Mouse (Mus musculus) forebrain, embryonic 14.5 days (tissue): ENCODE measurements around the gene Bcl7b. TPM values are rescaled to one million over a fixed set of nuclear protein-coding genes. Genes with fewer than 3 reads are reported as not detected.
"Not testable (repeated sequence)": the region's sequence is repeated elsewhere in the genome, so short reads cannot be mapped to it uniquely, and the experiment has no call there.

Experiments used
- ATAC-seq: fragments of 200-750 bp; cut with Nextera tagmentation; 2 replicates; pipeline ENCODE4 v1.8.0; 2017; ENCODE audit warnings: mild to moderate bottlenecking, moderate library complexity
- DNase-seq: peaks from one replicate; pipeline ENCODE4 v3.0.0-alpha.2; 2015; ENCODE audit warnings: low spot score
- H3K27ac ChIP-seq: fragments of 300-500 bp; sonication (generic); 2 replicates; pipeline ENCODE4 v1.5.1; 2014; ENCODE audit warnings: low read depth, mild to moderate bottlenecking, control low read depth, low read length, moderate library complexity
- H3K27me3 ChIP-seq: fragments of 300-500 bp; sonication (generic); replicated peaks from 2 replicates; pipeline ENCODE4 v1.6.1; 2014; ENCODE audit warnings: low read length, control low read depth, mixed read lengths; ENCODE audit not compliant: control insufficient read depth, insufficient read depth
- H3K36me3 ChIP-seq: fragments of 300-500 bp; sonication (generic); 2 replicates; pipeline ENCODE4 v1.6.1; 2014; ENCODE audit warnings: low read length, control low read depth; ENCODE audit not compliant: control insufficient read depth, insufficient read depth
- H3K4me1 ChIP-seq: fragments of 300-500 bp; sonication (generic); 2 replicates; pipeline ENCODE4 v1.6.1; 2014; ENCODE audit warnings: antibody characterized with exemption, low read length, control low read depth; ENCODE audit not compliant: control insufficient read depth, insufficient read depth
- H3K4me2 ChIP-seq: fragments of 300-500 bp; sonication (generic); 2 replicates; pipeline ENCODE4 v1.6.1; 2014; ENCODE audit warnings: mild to moderate bottlenecking, control low read depth, low read length
- H3K4me3 ChIP-seq: fragments of 300-500 bp; sonication (generic); 2 replicates; pipeline ENCODE4 v1.5.1; 2014; ENCODE audit warnings: low read depth, low read length, control low read depth
- H3K9ac ChIP-seq: fragments of 300-500 bp; sonication (generic); 2 replicates; pipeline ENCODE4 v1.6.1; 2014; ENCODE audit warnings: mild to moderate bottlenecking, low read length, control low read depth, moderate library complexity
- H3K9me3 ChIP-seq: fragments of 300-500 bp; sonication (generic); replicated peaks from 2 replicates; pipeline ENCODE4 v1.6.1; 2016; ENCODE audit warnings: low read length, control low read depth, mixed read lengths; ENCODE audit not compliant: control insufficient read depth
- WGBS: fragments of 180-500 bp; shearing (Covaris S2); extraction: QIAGEN DNeasy Blood & Tissue Kit; methylation state at CpG from one replicate; pipeline ENCODE4 v1.1.7; 2014; 5-methylcytosine and 5-hydroxymethylcytosine counted together
- microRNA-seq: library from miRNA; unstranded; fragments of <30 nt; microRNA quantifications from one replicate; pipeline ENCODE4, GENCODE M21; 2016
- polyA plus RNA-seq: library from polyadenylated mRNA; unstranded; fragments of >200 nt; fragmentation: Nextera tagmentation; extraction: Ambion mirVana; gene quantifications from 2 replicates; pipeline ENCODE4 v1.2.1, GENCODE M21; 2014

Gene Bcl7b
- polyA plus RNA-seq, 1 experiment from 2014 or later: 47.4 TPM

DNA sequence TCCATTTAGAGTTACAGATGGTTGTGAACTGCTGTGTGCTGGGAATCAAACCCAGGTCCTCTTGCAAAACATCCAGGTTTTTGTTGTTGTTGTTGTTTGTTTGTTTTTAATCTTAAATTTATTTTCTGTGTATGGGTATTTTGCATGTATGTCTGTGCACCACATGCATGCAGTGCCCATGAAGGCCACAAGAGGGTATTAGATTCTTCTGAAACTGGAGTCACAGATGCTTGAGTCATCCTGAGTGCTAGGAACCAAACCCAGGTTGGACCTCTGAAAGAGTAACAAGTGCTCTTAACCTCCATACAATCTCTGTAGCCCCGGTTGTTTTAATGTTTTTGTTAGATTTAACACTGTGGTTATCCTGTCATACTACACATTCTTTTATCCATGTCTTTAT lies 40.1 kb downstream of the Bcl7b start:
- Histone ChIP-seq H3K9me3 (no peaks in the 10 kb centered on the region), H3K4me3 (no peak overlapping the region), H3K4me2 (no peak overlapping the region), H3K36me3 (peaks cover 92% of the 10 kb centered on the region), H3K9ac (no peak overlapping the region), H3K4me1 (no peaks in the 10 kb centered on the region), H3K27me3 (no peaks in the 10 kb centered on the region), H3K27ac (no peak overlapping the region)
- WGBS: 98% methylated on average over 1 of the region's 1 CpGs
- DNase-seq: no peak
- ATAC-seq: no peak

DNA sequence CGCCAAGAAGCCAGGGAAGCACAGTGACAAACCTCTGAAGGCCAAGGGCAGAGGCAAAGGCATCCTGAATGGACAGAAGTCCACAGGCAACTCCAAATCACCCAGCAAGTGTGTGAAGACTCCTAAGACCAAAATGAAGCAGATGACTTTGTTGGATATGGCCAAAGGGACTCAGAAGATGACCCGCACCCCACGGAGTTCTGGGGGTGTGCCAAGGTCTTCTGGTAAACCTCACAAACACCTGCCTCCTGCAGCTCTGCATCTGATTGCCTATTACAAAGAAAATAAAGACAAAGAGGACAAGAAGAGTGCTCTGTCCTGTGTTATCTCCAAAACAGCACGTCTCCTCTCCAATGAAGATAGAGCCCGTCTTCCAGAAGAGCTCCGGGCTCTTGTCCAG lies 48.8 kb downstream of the Bcl7b start:
- no peaks in the 10 kb centered on the region for H3K4me1 ChIP-seq

DNA sequence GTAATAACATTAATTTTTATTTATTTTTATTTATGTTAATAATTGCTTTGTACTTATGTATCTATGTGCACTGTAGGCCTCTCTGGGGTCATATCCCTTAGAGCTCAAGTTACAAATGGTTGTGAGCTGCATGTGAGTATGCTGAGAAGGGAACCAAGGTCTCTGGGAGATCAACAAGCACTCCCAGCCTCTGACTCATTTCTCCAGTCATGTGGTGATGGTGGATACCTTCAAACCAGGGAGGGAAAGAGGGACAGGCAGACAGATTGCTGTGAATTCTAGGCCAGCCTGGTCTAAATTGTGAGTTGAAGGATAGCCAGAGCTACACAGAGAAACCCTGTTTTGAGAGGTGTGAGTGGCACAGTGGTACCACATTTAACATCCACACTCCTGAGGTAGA lies 52.9 kb downstream of the Bcl7b start:
- Histone ChIP-seq H3K4me1 (no peaks in the 10 kb centered on the region), H3K27me3 (no peaks in the 10 kb centered on the region), H3K9ac (no peak overlapping the region), H3K4me3 (no peak overlapping the region), H3K36me3 (peaks cover 91% of the 10 kb centered on the region), H3K27ac (no peak overlapping the region), H3K9me3 (no peaks in the 10 kb centered on the region), H3K4me2 (no peak overlapping the region)
- ATAC-seq (no peak), DNase-seq (no peak)

More for the DNA sequence above, 48.8 kb downstream of the Bcl7b start:
- DNase-seq (no peak), ATAC-seq (no peak)
- H3K27ac ChIP-seq: no peak overlapping the region
- H3K9me3 ChIP-seq: no peaks in the 10 kb centered on the region
- H3K4me2 ChIP-seq: no peak overlapping the region
- H3K27me3 ChIP-seq: no peaks in the 10 kb centered on the region
- H3K9ac ChIP-seq: no peak overlapping the region
- 96% methylated on average over 6 of the region's 6 CpGs for WGBS
- H3K4me3 ChIP-seq: no peak overlapping the region
- peaks cover 95% of the 10 kb centered on the region for H3K36me3 ChIP-seq

GRCm38 (mm10) chr5:135222066-135222465 lies 54.0 kb downstream of the Bcl7b start:
- Histone ChIP-seq H3K27ac (no peak overlapping the region), H3K9me3 (no peaks in the 10 kb centered on the region), H3K9ac (no peak overlapping the region), H3K4me2 (no peak overlapping the region), H3K36me3 (peaks cover 88% of the 10 kb centered on the region), H3K4me3 (no peak overlapping the region), H3K4me1 (no peaks in the 10 kb centered on the region), H3K27me3 (no peaks in the 10 kb centered on the region)
- DNase-seq (no peak), ATAC-seq (no peak)
- WGBS: 97% methylated on average over 7 of the region's 7 CpGs

- 91% methylated on average over 3 of the region's 3 CpGs for WGBS
- ATAC-seq: no peak
- no peak overlapping the region for H3K4me2 ChIP-seq
- H3K9me3 ChIP-seq: no peaks in the 10 kb centered on the region
- H3K9ac ChIP-seq: no peak overlapping the region
- H3K27ac ChIP-seq: no peak overlapping the region
- H3K4me1 ChIP-seq: no peaks in the 10 kb centered on the region
- H3K36me3 ChIP-seq: peaks cover 87% of the 10 kb centered on the region
- no peaks in the 10 kb centered on the region for H3K27me3 ChIP-seq
- no peak overlapping the region for H3K4me3 ChIP-seq
- no peak for DNase-seq
Measured at GRCm38 (mm10) chr5:135224169-135224568, 56.1 kb downstream of the Bcl7b start.

- not testable (repeated sequence) for H3K27ac ChIP-seq, H3K4me2 ChIP-seq, H3K9me3 ChIP-seq, H3K4me3 ChIP-seq, ATAC-seq, DNase-seq, H3K27me3 ChIP-seq, H3K4me1 ChIP-seq, H3K9ac ChIP-seq
- WGBS: 95% methylated on average over 4 of the region's 4 CpGs
- H3K36me3 ChIP-seq: peaks cover 91% of the 10 kb centered on the region
Measured at GRCm38 (mm10) chr5:135225879-135226278, 57.8 kb downstream of the Bcl7b start.

GRCm38 (mm10) chr5:135230186-135230585 lies 62.1 kb downstream of the Bcl7b start:
- no peaks in the 10 kb centered on the region for H3K9me3 ChIP-seq
- no peak overlapping the region for H3K4me3 ChIP-seq
- H3K27ac ChIP-seq: no peak overlapping the region
- H3K36me3 ChIP-seq: peaks cover 93% of the 10 kb centered on the region
- no peaks in the 10 kb centered on the region for H3K4me1 ChIP-seq
- ATAC-seq: no peak
- 90% methylated on average over 4 of the region's 4 CpGs for WGBS
- H3K4me2 ChIP-seq: no peak overlapping the region
- no peak for DNase-seq
- H3K27me3 ChIP-seq: no peaks in the 10 kb centered on the region
- no peak overlapping the region for H3K9ac ChIP-seq

Small RNA genes within 50 kb of the gene (microRNA-seq; reads per million reads assigned to microRNA genes)
- not detected for gene Gm25315

Other genes starting within 250 kb of the Bcl7b start
- 6.3 and 9.4 TPM in 2 replicates for gene Mettl27, start 235.9 kb upstream of the Bcl7b start, polyA plus RNA-seq
- gene Cldn4, start 221.3 kb upstream of the Bcl7b start, polyA plus RNA-seq: not detected in 2 replicates
- 5.9 and 9.0 TPM in 2 replicates for gene Cldn3, start 182.1 kb upstream of the Bcl7b start, polyA plus RNA-seq
- 66.9 and 70.7 TPM in 2 replicates for gene Abhd11, start 159.1 kb upstream of the Bcl7b start, polyA plus RNA-seq
- 57.0 and 78.5 TPM in 2 replicates for gene Stx1a, start 144.8 kb upstream of the Bcl7b start, polyA plus RNA-seq
- 36.3 and 38.8 TPM in 2 replicates for gene Dnajc30, start 104.1 kb upstream of the Bcl7b start, polyA plus RNA-seq
- 89.1 and 92.7 TPM in 2 replicates for gene Bud23, start 103.3 kb upstream of the Bcl7b start, polyA plus RNA-seq
- 25.0 and 28.9 TPM in 2 replicates for gene Vps37d, start 90.0 kb upstream of the Bcl7b start, polyA plus RNA-seq
- 0.36 and 0.64 TPM in 2 replicates for gene Mlxipl, start 78.4 kb upstream of the Bcl7b start, polyA plus RNA-seq
- gene Tbl2, start 18.6 kb upstream of the Bcl7b start, polyA plus RNA-seq: 16.3 and 17.4 TPM in 2 replicates
- 35.5 and 44.3 TPM in 2 replicates for gene Baz1b, start 19.0 kb downstream of the Bcl7b start, polyA plus RNA-seq
- gene Fzd9, start 82.9 kb downstream of the Bcl7b start, polyA plus RNA-seq: 11.4 and 12.4 TPM in 2 replicates
- not detected in 2 replicates for gene Fkbp6, start 181.8 kb downstream of the Bcl7b start, polyA plus RNA-seq
- not detected in 2 replicates for gene Trim50, start 185.0 kb downstream of the Bcl7b start, polyA plus RNA-seq
- gene Nsun5, start 201.7 kb downstream of the Bcl7b start, polyA plus RNA-seq: 27.2 and 29.9 TPM in 2 replicates
- gene Pom121, start 226.3 kb downstream of the Bcl7b start, polyA plus RNA-seq: 9.8 and 11.3 TPM in 2 replicates